Mouse (Mus musculus) stomach, embryonic 15.5 days (tissue): Measurements from ENCODE around the gene Btbd11. TPM values are rescaled to one million over a fixed set of nuclear protein-coding genes. Genes with fewer than 3 reads are reported as not detected.

Source experiments
- ATAC-seq: fragments of 200-750 bp; cut with Nextera tagmentation; 2 replicates; pipeline ENCODE4 v1.8.0; 2017; ENCODE audit warnings: low read depth, moderate number of reproducible peaks, moderate TSS enrichment; ENCODE audit not compliant: insufficient read depth, low FRiP score
- H3K27ac ChIP-seq: fragments of 300-500 bp; sonication (generic); 2 replicates; pipeline ENCODE4 v1.5.1; 2015; ENCODE audit warnings: mild to moderate bottlenecking, inconsistent platforms
- H3K27me3 ChIP-seq: fragments of 300-500 bp; sonication (generic); replicated peaks from 2 replicates; pipeline ENCODE4 v1.6.1; 2015; ENCODE audit warnings: inconsistent platforms
- H3K36me3 ChIP-seq: fragments of 300-500 bp; sonication (generic); 2 replicates; pipeline ENCODE4 v1.6.1; 2015; ENCODE audit warnings: inconsistent platforms
- H3K4me1 ChIP-seq: fragments of 300-500 bp; sonication (generic); 2 replicates; pipeline ENCODE4 v1.6.1; 2015; ENCODE audit warnings: inconsistent platforms
- H3K4me2 ChIP-seq: fragments of 300-500 bp; sonication (generic); 2 replicates; pipeline ENCODE4 v1.6.1; 2015; ENCODE audit warnings: mild to moderate bottlenecking, inconsistent platforms
- H3K4me3 ChIP-seq: fragments of 300-500 bp; sonication (generic); replicated peaks from 2 replicates; pipeline ENCODE4 v1.5.1; 2015; ENCODE audit warnings: inconsistent platforms
- H3K9ac ChIP-seq: fragments of 300-500 bp; sonication (generic); 2 replicates; pipeline ENCODE4 v1.6.1; 2015; ENCODE audit warnings: inconsistent platforms
- H3K9me3 ChIP-seq: fragments of 300-500 bp; sonication (generic); 2 replicates; pipeline ENCODE4 v1.6.1; 2016; ENCODE audit warnings: inconsistent platforms
- WGBS: fragments of 180-500 bp; shearing (Covaris S2); methylation state at CpG from one replicate; pipeline ENCODE4 v1.1.7; 2015; 5-methylcytosine and 5-hydroxymethylcytosine counted together
- polyA plus RNA-seq: library from polyadenylated mRNA; unstranded; fragments of >200 nt; fragmentation: Nextera tagmentation; extraction: Ambion mirVana; gene quantifications from 2 replicates; pipeline ENCODE4 v1.2.1, GENCODE M21; 2015

Btbd11 gene
- polyA plus RNA-seq, 1 experiment from 2014 or later: 2.2 TPM

DNA sequence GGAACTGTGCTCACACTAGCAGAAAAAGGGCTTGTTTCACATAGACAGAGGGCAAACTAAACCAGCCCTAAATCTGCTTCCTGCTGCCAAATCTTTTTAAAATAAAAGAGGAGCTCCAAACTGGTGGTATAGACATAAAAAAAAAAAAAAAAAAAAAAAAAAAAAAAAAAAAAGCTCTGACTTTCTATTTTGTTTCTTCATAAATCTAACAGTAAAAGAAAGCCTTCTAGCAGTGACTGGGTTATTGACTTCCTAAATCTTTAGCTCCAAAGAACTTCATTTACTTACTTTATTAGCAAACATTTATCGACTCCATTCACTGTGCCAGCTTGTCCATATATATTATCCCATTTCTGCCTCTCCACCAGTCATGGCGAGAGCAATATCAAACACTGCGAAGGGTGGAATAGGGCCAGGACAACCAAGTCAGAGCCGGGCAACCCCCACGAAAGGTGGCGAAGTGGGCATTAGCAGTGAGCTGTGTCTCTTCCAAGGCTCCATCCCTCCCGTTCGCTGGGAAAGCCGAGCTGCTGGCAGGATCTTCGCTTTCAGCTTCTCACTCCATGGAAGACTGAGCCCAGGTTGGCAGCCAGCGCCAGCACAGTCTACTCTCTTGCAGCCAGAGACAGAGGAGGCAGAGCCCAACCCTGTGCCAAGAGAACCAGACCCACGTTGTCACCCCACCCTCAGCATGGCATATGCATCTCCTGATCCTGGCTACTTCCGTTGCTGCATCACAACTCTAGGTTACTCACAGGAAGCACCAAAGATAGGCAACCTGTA lies 153.9 kb downstream of the Btbd11 start:
- Histone ChIP-seq H3K4me2 (no peak overlapping the region), H3K4me3 (no peak overlapping the region), H3K9ac (no peak overlapping the region), H3K27ac (no peak overlapping the region), H3K9me3 (no peaks in the 10 kb centered on the region), H3K36me3 (no peaks in the 10 kb centered on the region), H3K27me3 (no peaks in the 10 kb centered on the region), H3K4me1 (no peaks in the 10 kb centered on the region)
- WGBS: 90% methylated on average over 13 of the region's 13 CpGs
- no peak for ATAC-seq

DNA sequence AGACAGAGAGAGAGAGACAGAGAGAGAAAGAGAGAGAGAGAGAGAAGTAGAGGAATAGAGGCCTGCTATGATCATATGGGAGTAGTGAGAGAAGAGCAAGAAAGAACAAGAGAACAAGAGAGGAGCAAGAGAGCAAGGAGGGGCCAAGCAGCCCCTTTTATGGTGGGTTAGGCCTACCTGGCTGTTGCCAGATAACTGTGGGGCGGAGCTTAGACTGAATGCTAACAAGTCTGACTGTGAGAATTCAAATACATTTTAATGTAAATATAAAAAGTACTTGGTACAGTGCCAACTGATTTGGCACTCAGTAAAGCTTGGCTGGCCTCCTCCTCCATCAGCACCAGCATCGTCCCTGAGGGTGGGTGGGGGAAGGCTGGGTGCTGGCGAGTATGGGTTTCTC lies 154.9 kb downstream of the Btbd11 start:
- peak; percentile 31; the same call in 1 of the 2 replicates for ATAC-seq
- H3K4me2 ChIP-seq: no peak overlapping the region

GRCm38 (mm10) chr10:85541892-85542630 lies 155.4 kb downstream of the Btbd11 start:
- no peaks in the 10 kb centered on the region for H3K4me1 ChIP-seq
- no peak overlapping the region for H3K4me3 ChIP-seq
- 90% methylated on average over 14 of the region's 14 CpGs for WGBS
- no peak overlapping the region for H3K4me2 ChIP-seq
- no peaks in the 10 kb centered on the region for H3K27me3 ChIP-seq
- H3K36me3 ChIP-seq: no peaks in the 10 kb centered on the region
- H3K27ac ChIP-seq: no peak overlapping the region
- no peak; the same call in 1 of the 2 replicates for ATAC-seq
- H3K9ac ChIP-seq: no peak overlapping the region
- no peaks in the 10 kb centered on the region for H3K9me3 ChIP-seq

More for the DNA sequence above, 154.9 kb downstream of the Btbd11 start:
- Histone ChIP-seq H3K36me3 (no peaks in the 10 kb centered on the region), H3K4me3 (no peak overlapping the region), H3K27me3 (no peaks in the 10 kb centered on the region), H3K4me1 (no peaks in the 10 kb centered on the region), H3K9me3 (no peaks in the 10 kb centered on the region), H3K9ac (no peak overlapping the region), H3K27ac (no peak overlapping the region)
- WGBS: 70% methylated on average over 3 of the region's 3 CpGs

DNA sequence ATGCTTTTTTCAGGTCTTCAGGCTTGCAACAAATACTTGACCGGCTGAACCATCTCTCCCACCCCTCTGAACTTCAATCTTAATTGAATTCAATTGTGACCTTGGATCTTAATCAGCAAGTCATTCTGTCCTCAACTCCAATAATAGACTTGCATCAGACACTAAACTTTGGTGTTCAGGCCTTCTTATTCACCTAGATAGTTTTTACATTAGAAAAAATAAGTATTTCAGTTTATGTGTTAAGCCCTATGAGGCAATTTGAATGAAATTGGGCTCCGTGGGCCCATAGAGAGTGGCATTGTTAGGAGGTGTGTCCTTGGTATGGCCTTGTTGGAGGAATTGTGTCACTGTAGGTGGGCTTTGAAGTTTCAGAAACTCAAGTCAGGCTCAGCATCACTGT lies 156.7 kb downstream of the Btbd11 start:
- Histone ChIP-seq H3K9me3 (no peaks in the 10 kb centered on the region), H3K27ac (no peak overlapping the region), H3K9ac (no peak overlapping the region), H3K27me3 (no peaks in the 10 kb centered on the region), H3K4me2 (no peak overlapping the region), H3K4me3 (no peak overlapping the region), H3K36me3 (no peaks in the 10 kb centered on the region), H3K4me1 (no peaks in the 10 kb centered on the region)
- 80% methylated on average over 2 of the region's 2 CpGs for WGBS
- no peak for ATAC-seq

- no peak overlapping the region for H3K4me3 ChIP-seq
- no peak overlapping the region for H3K4me2 ChIP-seq
- no peaks in the 10 kb centered on the region for H3K9me3 ChIP-seq
- no peaks in the 10 kb centered on the region for H3K36me3 ChIP-seq
- no peak overlapping the region for H3K9ac ChIP-seq
- ATAC-seq: no peak
- H3K27ac ChIP-seq: no peak overlapping the region
- 36% methylated on average over 5 of the region's 5 CpGs for WGBS
- no peaks in the 10 kb centered on the region for H3K4me1 ChIP-seq
- H3K27me3 ChIP-seq: no peaks in the 10 kb centered on the region
Measured at GRCm38 (mm10) chr10:85544991-85545390, 158.4 kb downstream of the Btbd11 start.

- Histone ChIP-seq H3K4me3 (no peak overlapping the region), H3K27ac (no peak overlapping the region), H3K36me3 (no peaks in the 10 kb centered on the region), H3K4me1 (no peaks in the 10 kb centered on the region), H3K4me2 (no peak overlapping the region), H3K9me3 (no peaks in the 10 kb centered on the region), H3K9ac (no peak overlapping the region), H3K27me3 (no peaks in the 10 kb centered on the region)
- no peak for ATAC-seq
- WGBS: 58% methylated on average over 8 of the region's 8 CpGs
Measured at GRCm38 (mm10) chr10:85555193-85555592, 168.6 kb downstream of the Btbd11 start.

GRCm38 (mm10) chr10:85561418-85561817 lies 174.8 kb downstream of the Btbd11 start:
- Histone ChIP-seq H3K36me3 (no peaks in the 10 kb centered on the region), H3K4me1 (no peaks in the 10 kb centered on the region), H3K9me3 (no peaks in the 10 kb centered on the region), H3K4me2 (no peak overlapping the region), H3K27ac (no peak overlapping the region), H3K4me3 (no peak overlapping the region), H3K9ac (no peak overlapping the region), H3K27me3 (no peaks in the 10 kb centered on the region)
- no peak for ATAC-seq
- 85% methylated on average over 14 of the region's 14 CpGs for WGBS

- WGBS: 85% methylated on average over 5 of the region's 5 CpGs
- ATAC-seq: no peak
- H3K36me3 ChIP-seq: no peaks in the 10 kb centered on the region
Measured at GRCm38 (mm10) chr10:85571456-85571855, 184.8 kb downstream of the Btbd11 start.

DNA sequence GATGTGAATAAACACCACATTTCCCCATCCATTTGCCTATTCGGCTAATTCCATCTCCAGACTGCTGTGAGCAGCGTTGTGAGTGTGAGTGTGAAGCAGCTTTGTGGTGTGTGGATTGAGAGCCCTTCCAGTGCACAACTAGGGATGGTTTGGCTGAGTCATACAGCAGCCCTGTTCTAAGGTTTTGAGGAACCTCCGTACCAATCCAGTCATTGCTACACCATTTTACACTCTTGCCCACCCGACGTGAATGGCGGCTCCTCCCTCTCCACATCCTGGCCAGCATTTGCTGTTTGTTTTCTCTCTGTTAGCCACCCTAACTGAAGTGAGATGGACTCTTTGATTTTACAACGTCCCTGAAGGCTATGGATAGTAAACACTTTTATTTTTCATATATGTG lies 186.0 kb downstream of the Btbd11 start:
- WGBS: 84% methylated on average over 7 of the region's 7 CpGs
- H3K27me3 ChIP-seq: no peaks in the 10 kb centered on the region

More at GRCm38 (mm10) chr10:85571456-85571855, 184.8 kb downstream of the Btbd11 start:
- no peaks in the 10 kb centered on the region for H3K9me3 ChIP-seq
- H3K27me3 ChIP-seq: no peaks in the 10 kb centered on the region
- no peaks in the 10 kb centered on the region for H3K4me1 ChIP-seq
- H3K4me3 ChIP-seq: no peak overlapping the region
- no peak overlapping the region for H3K9ac ChIP-seq
- H3K4me2 ChIP-seq: no peak overlapping the region
- no peak overlapping the region for H3K27ac ChIP-seq

GRCm38 (mm10) chr10:85577891-85578420 lies 191.3 kb downstream of the Btbd11 start:
- H3K4me2 ChIP-seq: no peak overlapping the region
- no peak overlapping the region for H3K4me3 ChIP-seq
- H3K4me1 ChIP-seq: no peaks in the 10 kb centered on the region
- H3K27ac ChIP-seq: no peak overlapping the region
- H3K36me3 ChIP-seq: no peaks in the 10 kb centered on the region
- WGBS: 85% methylated on average over 6 of the region's 6 CpGs
- H3K9ac ChIP-seq: no peak overlapping the region
- ATAC-seq: no peak
- no peaks in the 10 kb centered on the region for H3K27me3 ChIP-seq
- H3K9me3 ChIP-seq: no peaks in the 10 kb centered on the region

More for the DNA sequence above, 186.0 kb downstream of the Btbd11 start:
- Histone ChIP-seq H3K9me3 (no peaks in the 10 kb centered on the region), H3K4me3 (no peak overlapping the region), H3K9ac (no peak overlapping the region), H3K27ac (no peak overlapping the region), H3K4me2 (no peak overlapping the region), H3K4me1 (no peaks in the 10 kb centered on the region), H3K36me3 (no peaks in the 10 kb centered on the region)
- ATAC-seq: no peak

GRCm38 (mm10) chr10:85578571-85579465 lies 192.2 kb downstream of the Btbd11 start:
- no peak overlapping the region for H3K4me3 ChIP-seq
- H3K9ac ChIP-seq: no peak overlapping the region
- H3K27ac ChIP-seq: no peak overlapping the region
- no peaks in the 10 kb centered on the region for H3K36me3 ChIP-seq
- H3K4me1 ChIP-seq: no peaks in the 10 kb centered on the region
- ATAC-seq: no peak
- WGBS: 86% methylated on average over 13 of the region's 13 CpGs
- H3K9me3 ChIP-seq: no peaks in the 10 kb centered on the region
- no peak overlapping the region for H3K4me2 ChIP-seq
- no peaks in the 10 kb centered on the region for H3K27me3 ChIP-seq
